Mouse (Mus musculus) frontal cortex, postnatal 25 days (tissue): ENCODE data around the gene Rras2.
A peak's percentile ranks its signal among the peaks of the same experiment; 100 is the strongest.

Source experiments
- DNase-seq, 2 experiments: peaks; one replicate each; pipeline ENCODE4 v3.0.0; 2022; ENCODE audit warnings: low spot score in 2 of 2

Rras2 gene

GRCm38 (mm10) chr7:114117444-114117905 lies at the start of gene Rras2:
Gene Rras2 (minus strand): TSS chr7:114117781.
- peak; percentile 66 to 76 for DNase-seq

- no peak for DNase-seq
These were observed 45.4 kb upstream of the Rras2 start for GRCm38 (mm10) chr7:114162975-114163374.

- DNase-seq, result no peak
These were observed 43.5 kb upstream of the Rras2 start for GRCm38 (mm10) chr7:114161101-114161500.

- DNase-seq, result no peak
These were observed 40.2 kb upstream of the Rras2 start for GRCm38 (mm10) chr7:114157716-114158278.

GRCm38 (mm10) chr7:114156364-114156763 lies 38.8 kb upstream of the Rras2 start:
- no peak for DNase-seq

- no peak for DNase-seq
These were observed 37.7 kb upstream of the Rras2 start for GRCm38 (mm10) chr7:114155053-114155865.

- peak in 1 of 2 experiments; percentile 34 for DNase-seq
These were observed 33.6 kb upstream of the Rras2 start for GRCm38 (mm10) chr7:114151036-114151780.

- no peak for DNase-seq
These were observed 32.0 kb upstream of the Rras2 start for GRCm38 (mm10) chr7:114149564-114149963.

GRCm38 (mm10) chr7:114149135-114149534 lies 31.6 kb upstream of the Rras2 start:
- DNase-seq, result no peak

- no peak for DNase-seq
These were observed 28.3 kb upstream of the Rras2 start for GRCm38 (mm10) chr7:114145841-114146240.

GRCm38 (mm10) chr7:114142151-114142798 lies 24.7 kb upstream of the Rras2 start:
- no peak for DNase-seq

- DNase-seq, result no peak
These were observed 22.4 kb upstream of the Rras2 start for GRCm38 (mm10) chr7:114140026-114140425.

- DNase-seq, result no peak
These were observed 21.8 kb upstream of the Rras2 start for GRCm38 (mm10) chr7:114139400-114139799.

- peak in 1 of 2 experiments; percentile 17 for DNase-seq
These were observed 20.7 kb upstream of the Rras2 start for GRCm38 (mm10) chr7:114138261-114138660.

- DNase-seq, result no peak
These were observed 17.6 kb upstream of the Rras2 start for GRCm38 (mm10) chr7:114135166-114135565.

- no peak for DNase-seq
These were observed 16.4 kb upstream of the Rras2 start for GRCm38 (mm10) chr7:114133957-114134356.

GRCm38 (mm10) chr7:114132316-114132715 lies 14.7 kb upstream of the Rras2 start:
- DNase-seq, result no peak

GRCm38 (mm10) chr7:114129281-114129680 lies 11.7 kb upstream of the Rras2 start:
- no peak for DNase-seq

- no peak for DNase-seq
These were observed 599 bp upstream of the Rras2 start for GRCm38 (mm10) chr7:114118180-114118579.

- DNase-seq, result peak in 1 of 2 experiments; percentile 24
These were observed 750 bp downstream of the Rras2 start for GRCm38 (mm10) chr7:114116711-114117351.

- DNase-seq, result no peak
These were observed 1.6 kb downstream of the Rras2 start for GRCm38 (mm10) chr7:114115961-114116360.
